Mouse (Mus musculus) CD4-positive, CD25-positive, alpha-beta regulatory T cell, adult 4 months (primary cell): Measurements from ENCODE around the gene Tcf7l1. TPM values are rescaled to one million over a fixed set of nuclear protein-coding genes. Genes with fewer than 3 reads are reported as not detected.
A peak's percentile ranks its signal among the peaks of the same experiment; 100 is the strongest.

Experiments used
- ATAC-seq: one replicate; pipeline ENCODE4 v1.8.0; 2017
- polyA plus RNA-seq, 2 experiments: library from polyadenylated mRNA; unstranded; fragments of 100-300 nt; shearing (Covaris generic); gene quantifications; one replicate each; pipeline ENCODE4 v1.2.1; 2017

Tcf7l1 gene
- polyA plus RNA-seq, 2 experiments from 2014 or later: 2.0 to 2.3 TPM

DNA sequence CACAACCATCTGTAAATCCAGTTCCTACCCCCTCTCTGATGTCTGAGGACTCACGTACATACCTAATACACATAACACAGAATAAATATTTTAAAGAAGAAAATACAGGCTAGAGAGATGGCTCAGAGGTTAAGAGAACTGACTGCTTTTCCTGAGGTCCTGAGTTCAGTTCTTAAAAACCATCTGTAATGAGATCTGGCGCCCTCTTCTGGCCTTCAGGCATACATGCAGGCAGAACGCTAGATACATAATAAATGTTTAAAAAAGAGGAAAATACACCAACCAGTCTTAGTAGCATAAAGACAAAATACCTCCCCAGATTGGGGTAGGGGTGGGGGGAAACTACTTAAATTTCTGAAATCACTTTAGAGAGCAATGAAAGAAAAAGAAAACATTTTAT, 131.0 kb downstream of the Tcf7l1 start:
- no peak for ATAC-seq

DNA sequence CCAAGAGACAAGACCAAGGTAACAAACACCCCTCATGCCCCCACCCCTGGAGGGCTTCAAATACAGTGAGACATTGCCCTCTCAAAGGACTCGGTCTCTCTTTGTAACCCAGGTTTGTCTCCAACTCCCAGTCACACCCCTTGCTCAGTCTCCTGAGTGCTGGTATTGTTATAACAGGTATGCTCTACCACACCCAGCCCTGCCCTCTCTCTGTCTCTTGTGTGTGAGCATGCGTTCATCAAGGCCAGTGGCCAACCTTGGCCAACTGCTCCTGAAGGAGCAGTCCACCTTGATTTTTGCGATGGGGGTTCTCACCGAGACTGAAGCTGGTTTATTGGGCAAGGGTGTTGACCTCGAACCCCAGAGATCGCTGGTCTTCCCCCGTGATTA, 133.0 kb downstream of the Tcf7l1 start:
- no peak for ATAC-seq

DNA sequence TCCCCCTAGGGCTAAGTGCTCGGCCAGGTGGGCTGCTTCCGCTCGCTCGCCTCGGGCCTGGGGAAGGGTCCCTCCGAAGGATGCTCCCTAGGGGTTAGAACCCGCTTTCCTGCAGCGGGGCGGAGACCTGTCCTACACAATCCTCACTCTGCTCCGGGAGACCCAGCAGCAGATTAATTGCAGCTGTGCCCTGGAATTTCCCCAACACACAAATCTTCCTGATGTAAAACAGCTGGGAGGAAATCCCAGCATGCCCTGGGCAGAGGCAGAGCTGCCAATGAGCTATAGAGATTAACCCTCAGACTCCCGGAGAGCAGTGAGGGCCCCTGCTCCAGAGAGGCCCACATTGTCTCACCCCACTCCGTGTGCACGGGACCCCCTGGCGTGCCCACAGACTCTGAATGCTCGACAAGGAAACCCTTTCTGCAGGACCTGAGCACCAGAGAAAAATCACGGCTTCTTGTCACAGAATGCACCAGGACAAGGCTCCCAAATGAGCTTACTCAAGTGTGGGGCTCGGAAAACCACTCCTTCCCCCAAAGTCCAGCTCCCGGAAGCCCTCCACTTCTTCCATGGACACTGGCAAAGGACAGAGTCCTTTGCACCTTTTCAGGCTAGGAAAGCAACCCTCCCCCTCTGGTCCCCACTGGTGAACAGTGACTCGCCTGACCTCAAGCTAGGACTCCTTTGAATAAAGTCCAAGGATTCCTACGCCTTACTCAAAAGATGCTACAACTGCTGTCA, 133.6 kb downstream of the Tcf7l1 start:
- peak; percentile 37 for ATAC-seq

DNA sequence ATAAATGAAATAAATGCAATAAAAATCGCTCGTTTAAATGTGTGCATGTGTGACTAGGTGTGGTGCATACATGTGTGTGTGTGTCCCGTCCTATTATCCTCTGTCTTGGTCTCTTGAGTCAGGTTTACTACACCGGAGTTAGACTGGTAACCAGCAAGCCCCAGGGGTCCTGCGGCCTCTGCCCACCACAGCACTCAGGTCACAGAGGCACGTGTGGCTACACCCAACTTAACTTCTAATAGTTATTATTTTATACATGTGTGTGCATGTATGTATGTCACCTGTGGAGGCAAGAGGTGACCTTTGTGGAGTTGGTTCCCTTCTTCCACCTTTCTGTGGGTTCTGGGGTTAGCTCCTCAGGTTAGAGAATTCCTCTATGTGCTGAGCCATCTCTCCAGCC, 134.7 kb downstream of the Tcf7l1 start:
- no peak for ATAC-seq

DNA sequence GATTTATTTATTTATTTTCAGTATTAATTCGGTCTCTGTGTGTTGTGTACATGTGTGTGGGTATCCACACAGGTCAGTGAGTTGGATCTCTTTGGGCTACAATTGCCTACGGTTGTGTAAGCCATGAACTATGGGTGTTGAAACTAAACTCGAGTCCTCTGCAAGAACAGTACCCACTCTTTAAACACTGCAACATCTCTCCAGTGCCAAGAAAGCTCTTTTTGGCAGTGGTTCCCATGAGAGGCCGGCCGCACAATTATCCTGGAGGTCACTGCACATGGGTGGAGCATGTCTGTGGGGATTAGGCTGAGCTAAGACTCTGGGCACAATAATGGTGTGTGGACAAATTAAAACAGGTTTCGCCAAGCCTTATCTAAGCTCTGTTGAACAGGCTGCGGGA, 135.6 kb downstream of the Tcf7l1 start:
- ATAC-seq: no peak

DNA sequence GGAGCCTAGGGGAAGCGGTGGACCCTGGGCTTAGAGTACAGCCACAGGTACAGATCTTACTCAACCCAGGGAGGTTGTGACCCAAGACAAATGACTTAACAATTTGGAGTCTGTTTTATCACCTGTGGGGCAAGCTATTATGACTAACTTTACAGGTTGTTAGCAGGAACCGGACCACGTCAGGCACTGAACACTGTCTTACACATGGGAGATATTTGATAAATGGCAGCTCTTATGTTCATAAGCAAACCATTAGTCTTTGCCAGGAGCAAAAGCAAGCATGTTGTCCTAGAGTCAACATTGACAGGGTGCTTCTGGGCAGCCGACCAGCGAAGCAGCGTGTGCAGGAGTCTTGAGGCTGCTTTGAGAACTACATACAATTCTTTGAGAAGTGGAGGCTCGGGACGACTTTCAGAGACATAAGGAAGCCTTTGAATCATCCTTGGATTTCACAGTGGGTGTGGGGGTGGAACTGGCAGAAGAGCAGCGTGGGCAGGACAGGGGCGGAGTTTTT, 138.7 kb downstream of the Tcf7l1 start:
- no peak for ATAC-seq

DNA sequence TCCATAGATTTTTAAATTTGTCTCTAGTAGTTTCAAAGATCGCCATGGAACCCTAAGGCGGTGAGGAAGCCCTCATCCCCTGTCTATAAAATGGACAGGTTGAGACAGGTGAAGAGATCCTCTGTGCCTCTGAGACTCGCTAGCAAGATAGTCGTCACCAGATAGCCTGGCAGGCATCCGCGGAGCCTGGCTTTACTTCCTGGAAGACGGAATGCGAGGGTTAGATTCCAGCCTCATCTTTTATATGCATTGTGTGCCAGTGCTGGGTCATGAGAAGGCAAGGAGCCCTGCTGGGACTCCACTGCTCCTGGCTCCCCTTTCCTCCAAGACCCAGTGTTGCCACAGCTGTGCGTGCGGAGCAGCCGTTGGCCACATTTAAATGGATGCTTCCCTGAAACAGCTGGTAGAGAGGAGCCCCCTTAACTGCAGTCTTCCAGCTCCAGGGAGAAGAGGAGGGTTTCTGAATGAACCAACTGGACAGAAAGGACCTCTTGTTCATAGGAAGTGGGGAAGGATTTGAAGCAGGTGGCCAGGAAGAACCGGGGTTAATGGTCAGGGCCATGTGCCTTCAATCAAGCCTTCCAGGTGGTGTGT, 141.0 kb downstream of the Tcf7l1 start:
- ATAC-seq: no peak

DNA sequence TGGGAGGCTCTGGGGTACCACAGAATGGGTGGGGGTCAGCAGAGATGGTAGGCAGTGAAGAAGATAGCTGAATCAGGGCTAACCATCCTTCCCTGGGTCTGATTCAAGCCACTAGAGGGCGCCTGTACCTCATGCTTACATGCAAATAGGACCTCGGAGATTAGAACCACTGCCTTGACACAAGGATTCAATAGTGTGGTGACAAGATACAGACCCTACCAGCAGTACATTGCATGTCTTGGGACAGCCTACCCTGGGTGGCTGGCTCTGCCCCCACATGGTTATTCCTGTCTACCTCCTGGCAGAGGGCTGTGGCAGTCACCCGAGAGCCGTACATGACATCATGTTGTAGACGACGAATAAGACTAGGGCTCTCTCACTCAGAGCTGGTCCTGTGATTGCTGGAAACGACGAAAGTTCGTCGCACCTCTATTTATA, 141.7 kb downstream of the Tcf7l1 start:
- peak; percentile 64 for ATAC-seq

DNA sequence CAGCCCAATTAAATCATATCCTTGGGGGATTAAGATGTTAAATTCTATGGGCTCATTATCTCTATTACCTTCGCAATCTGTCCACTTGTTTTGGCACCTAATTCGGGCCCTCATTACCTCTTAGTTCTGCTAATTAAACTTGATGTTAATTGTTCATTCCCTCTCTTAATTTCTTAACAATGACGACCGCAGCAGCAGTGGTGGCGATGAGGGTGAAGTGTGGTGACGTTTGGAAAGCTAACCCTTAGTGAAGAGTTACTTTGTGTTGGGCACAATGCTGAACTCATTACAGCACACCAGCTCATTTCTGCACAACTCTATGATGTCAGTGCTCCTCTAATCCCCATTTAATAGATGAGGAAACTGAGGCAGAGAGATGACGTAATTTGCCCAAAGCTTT, 143.7 kb downstream of the Tcf7l1 start:
- no peak for ATAC-seq

DNA sequence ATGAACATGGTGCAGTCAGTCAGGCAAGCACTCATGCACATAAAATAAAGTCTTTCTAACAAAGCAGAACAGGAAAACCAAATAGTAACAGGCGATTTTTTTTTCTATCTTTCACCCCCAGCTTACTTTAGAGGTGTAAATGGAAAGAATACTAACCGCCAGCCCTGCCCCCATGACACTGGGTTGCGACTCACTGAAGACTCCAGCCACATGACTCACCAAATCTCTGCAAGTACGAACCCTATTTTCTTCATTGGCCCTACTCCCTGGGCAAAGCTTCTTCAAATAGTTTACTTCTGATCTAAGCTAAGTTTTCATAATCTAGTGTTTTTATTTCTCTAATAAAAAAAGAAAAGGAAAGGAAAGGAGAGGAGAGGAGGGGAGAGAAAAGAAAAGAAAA, 144.5 kb downstream of the Tcf7l1 start:
- ATAC-seq: no peak

DNA sequence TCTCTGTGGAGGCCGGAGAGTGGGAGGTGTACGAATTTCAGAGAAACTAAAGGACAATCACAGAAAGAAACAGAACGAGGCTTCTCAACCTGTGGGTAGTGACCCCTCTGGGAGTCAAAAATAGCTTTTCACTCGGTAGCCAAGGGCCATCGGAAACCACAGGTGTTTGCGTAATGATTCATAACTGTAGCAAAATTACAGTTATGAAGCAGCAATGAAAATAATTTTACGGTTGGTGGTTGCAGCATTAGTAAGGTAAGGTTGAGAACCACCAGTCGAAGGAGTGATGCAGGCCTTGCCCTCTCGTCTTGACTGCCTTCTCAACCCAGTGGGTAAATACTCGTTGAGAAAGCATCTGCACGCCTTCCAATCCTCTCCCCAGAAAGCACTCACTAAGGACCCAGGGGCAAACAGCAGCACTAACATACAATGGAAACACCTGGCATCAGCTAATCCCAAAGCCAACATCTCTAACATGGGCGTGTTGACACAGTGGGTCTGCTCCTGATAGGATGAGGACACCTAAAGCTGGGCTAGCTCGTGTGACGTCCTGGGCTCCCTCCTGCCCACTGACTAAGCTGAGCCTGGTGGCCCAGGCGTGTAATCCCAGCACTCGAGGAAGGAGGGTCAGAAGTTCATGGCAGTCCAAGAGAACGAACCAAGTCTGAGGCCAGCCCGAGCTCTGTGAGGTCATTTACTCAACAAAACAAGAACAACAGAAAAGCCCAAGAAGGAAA, 147.7 kb downstream of the Tcf7l1 start:
- ATAC-seq: no peak

DNA sequence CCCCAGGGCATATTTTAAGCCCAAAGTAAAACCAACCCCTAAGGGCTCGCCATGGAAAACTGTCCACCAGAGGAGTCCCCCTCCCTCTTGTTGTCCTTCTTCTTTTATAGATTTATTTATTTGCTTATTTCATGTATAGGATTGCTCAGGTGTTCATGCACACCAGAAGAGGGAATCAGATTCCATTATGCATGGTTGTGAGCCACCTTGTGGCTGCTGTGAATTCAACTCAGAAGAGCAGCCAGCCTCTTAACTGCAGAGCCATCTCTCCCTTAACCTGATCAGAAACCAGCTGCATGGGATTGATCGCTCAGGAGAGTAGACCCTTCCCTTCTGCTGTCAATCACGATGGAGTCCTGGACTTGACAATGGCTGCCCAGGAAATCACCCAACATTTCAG, 152.1 kb downstream of the Tcf7l1 start:
- ATAC-seq: no peak

DNA sequence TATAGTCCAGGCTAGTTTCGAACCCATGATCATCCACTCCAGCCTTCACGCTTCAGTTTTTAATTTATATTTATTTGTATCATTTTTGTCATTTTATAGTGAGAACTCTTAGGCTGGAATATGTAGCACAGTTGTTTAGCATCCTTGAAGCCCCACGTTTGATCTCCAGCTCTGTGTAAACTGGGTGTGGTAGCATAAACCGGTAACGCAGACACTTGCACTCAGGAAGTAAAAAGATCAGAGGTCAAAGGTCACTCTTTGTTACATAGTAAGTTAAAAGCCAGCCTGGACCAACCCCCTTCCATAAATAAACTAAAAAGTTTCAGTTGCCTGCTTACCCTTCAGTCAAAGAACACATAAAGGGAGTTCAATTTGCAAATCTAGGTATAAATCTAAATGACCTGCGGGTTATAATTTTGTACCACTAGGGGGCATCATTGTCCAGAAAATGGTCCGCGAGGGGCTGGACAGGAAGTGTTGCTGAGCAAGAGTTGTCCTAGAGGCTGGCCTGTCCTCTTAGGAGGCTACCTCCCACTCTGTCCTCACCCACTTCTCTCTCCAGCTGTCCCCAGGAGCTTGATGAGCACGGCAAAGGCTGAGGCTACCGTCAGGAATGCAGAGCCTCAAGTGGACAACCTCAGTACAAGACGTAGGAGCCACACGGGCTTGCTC, 153.2 kb downstream of the Tcf7l1 start:
- ATAC-seq: peak; percentile 74

DNA sequence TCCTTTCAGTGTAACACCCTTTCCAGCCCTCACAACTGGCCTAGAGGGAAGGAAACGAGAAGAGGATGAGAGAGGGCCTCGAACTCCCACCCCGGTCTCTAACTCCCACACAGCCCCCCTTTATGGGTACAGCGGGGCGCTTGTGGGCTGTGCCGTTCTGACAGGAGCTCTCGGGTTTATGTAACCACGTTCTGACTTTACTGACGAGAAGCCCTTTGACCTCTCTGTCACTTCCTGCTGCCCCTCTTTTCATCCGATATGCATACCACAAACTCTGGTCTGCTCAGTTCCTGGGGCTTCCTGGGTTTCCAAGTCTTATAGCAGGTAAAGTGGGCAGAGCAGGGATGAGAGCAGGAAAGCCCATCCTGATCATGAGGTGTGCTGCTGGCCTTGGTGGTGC, 154.7 kb downstream of the Tcf7l1 start:
- ATAC-seq: peak; percentile 15

DNA sequence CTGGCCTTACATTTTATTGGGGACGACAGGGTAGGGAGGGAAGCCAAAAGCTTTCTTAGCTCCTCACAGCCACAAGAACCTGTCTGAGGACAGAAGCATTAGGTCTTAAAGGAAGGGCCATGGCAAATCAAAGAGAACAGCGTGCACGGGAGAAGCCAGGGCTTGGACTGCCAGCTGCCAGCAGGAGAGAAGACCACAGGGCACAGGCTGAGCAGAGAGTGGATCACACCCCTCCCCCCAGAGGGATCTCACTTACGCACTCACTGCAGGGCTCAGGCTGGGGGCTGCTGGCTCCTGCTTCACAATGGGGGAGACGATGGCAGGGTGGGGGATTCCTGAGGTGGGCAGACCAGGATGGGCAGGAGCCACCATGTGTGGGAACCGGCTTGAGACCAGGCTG, 157.4 kb downstream of the Tcf7l1 start:
- no peak for ATAC-seq

DNA sequence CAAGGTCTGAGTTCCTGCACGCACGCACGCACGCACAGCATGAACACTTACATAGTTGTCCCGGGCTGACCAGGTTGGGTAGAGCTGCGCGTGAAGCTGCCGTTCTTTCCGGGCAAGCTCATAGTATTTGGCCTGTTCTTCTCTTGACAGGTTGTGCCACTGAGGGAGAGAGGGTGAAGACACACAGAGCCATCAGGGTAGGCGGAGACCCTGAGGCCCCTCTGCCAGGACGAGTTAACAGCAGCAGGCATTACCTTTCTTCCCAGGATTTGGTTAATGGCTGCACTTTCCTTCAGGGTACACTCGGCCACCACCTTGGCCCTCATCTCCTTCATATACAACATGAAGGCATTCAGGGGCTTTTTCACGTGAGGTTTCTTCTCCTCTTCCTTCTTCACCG, 158.1 kb downstream of the Tcf7l1 start:
- ATAC-seq: peak; percentile 29

DNA sequence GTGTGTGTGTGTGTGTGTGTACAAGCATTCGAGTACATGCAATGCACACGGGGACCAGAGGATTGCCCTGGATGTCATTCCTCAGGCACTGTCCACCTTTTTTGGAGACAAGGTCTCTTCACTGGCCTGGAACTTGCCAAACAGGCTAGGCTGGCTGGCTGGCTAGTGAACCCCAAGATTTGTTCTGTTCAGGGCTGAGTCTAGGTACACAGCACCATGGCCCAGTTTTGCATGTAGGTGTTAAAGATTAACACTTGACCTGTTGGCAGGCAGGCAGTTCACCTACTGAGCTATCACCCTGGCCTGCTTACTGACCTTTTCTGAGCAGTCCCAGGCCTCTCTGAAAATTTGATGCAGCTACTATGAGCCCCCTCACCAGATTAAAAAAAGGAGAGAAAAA, 158.7 kb downstream of the Tcf7l1 start:
- ATAC-seq: no peak

DNA sequence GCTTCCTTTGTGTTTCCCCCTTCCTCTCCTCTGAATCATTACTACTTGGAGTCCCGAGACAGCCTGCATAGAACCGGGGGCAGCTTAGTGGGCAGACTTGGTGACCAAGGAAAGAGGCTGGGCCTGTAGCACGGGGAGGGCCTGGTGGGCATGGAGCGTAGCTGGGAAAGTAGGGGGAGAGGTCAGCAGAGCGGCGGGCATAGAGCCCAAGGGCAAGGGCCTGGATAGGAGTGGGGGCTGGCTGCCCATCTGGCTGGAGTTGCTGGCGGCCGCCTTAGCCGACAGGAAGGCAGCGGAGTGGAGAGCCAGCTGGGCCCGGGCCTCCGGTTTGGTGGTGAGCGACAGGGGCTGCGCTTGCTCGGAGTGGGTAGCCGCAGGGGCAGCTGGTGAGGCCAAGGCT, 161.8 kb downstream of the Tcf7l1 start:
- no peak for ATAC-seq

DNA sequence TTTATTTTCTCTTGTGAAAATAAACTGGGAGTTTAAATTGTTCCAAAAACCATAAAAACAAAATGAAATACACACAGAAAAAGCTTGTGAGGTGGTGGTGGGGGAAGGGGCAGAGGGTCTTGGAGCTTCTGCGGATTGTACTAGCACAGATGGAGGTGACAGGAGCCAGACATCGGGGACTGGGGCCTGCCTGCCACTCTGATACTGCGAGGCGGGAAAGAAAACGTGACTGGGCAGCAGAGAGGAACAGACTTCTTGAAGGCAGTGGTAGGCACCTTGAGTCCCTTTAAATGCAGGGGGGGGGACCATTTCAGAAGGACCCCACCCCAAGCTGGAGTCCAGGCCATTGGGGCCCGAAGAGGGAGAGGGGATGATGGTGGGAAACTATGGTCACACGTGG, 162.7 kb downstream of the Tcf7l1 start:
- no peak for ATAC-seq

DNA sequence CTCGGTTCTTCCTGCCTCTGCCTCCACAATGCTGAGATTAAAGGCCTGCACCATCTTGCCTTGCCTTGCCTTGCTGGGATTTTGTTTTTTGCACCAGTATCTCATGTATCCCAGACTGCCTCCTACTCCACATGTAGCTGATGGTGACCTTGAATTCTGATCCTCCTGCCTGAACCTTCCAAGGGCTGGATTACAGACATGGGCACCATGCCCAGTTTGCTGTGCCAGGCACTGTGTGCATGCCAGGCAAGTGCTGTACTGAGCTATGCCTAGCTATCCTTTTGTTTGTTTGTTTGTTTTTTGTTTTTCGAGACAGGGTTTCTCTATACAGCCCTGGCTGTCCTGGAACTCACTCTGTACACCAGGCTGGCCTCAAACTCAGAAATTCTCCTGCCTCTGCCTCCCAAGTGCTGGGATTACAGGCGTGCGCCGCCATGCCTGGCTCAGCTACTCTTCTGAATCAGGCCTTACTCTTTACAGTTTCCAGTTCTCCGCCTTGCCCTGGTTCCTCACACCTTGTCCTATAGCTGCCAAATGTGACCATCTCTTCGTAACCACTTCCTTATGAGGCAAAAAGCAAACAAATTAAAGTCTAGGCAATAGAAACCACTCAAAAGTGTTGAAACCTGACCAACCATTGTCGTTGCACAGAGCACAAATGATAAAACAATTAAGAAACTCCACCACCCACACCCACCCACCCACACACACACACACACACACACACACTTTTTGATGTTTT, 165.2 kb downstream of the Tcf7l1 start:
- no peak for ATAC-seq

DNA sequence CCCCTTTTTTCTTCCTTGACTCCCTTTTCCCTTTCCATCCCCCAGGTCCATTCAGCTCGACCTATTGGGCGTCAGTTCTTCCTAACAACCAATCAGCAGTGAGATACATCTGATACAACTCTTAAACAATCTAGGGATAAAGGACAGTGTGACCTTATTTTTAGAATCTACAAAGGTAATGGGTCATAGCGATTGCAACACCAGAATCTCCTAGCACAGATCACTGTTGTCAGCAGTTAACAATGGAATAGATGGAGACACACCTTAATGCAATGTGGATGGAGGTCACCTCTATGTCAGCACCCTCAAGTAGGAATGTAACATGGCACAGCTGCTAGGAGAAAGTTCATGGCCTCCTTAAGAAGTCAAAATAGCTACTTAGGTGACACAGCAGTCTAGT, 166.1 kb downstream of the Tcf7l1 start:
- no peak for ATAC-seq

DNA sequence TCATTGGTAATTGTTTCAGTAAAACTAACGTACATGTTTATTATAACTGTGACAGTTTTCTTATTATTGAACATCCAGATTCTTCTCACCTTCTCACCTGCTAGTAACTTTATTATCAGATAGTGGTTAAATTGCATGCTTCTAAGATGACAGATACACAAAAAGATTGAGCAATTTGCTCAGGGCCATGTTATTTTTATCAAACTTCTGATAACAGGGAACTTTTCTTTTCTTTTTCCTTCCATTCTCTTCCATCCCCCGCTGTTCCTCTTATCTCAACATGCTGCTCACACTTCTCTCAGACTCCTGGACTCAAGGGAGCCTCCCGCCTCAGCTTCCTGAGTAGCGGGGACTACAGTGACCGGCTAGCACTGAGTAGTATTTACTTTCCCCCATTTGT, 168.1 kb downstream of the Tcf7l1 start:
- no peak for ATAC-seq
